Mouse (Mus musculus): ENCODE data around the gene Cldn6. TPM values are rescaled to one million over a fixed set of nuclear protein-coding genes. Genes with fewer than 3 reads are reported as not detected.
A peak's percentile ranks its signal among the peaks of the same experiment; 100 is the strongest.

Cldn6 gene
- polyA plus RNA-seq, 1 experiment from 2014 or later: not detected

- no peak for ATAC-seq (ENCODE audit: low FRiP score, low TSS enrichment)
- peak overlapping the region; percentile 91 for H3K4me2 ChIP-seq (ENCODE audit: low read length)
- H3K4me1 ChIP-seq (ENCODE audit: control insufficient read depth, insufficient read depth, low read length): peaks cover 9% of the 10 kb centered on the region; the same call in 1 of the 2 replicates
- no peaks in the 10 kb centered on the region for H3K9me3 ChIP-seq (ENCODE audit: control insufficient read depth, low read length)
- DNase-seq: no peak
- peak overlapping the region; percentile 78 for H3K4me3 ChIP-seq (replicated peaks; ENCODE audit: low read depth, low read length)
- no peaks in the 10 kb centered on the region for H3K36me3 ChIP-seq (ENCODE audit: control insufficient read depth, insufficient read depth, low read length)
- H3K27ac ChIP-seq (replicated peaks; ENCODE audit: low read depth, low read length): peak overlapping the region; percentile 55
- 0 out of 2 replicates have a peak overlapping the region, but pooled peaks have one; percentile 63 for H3K9ac ChIP-seq (replicated peaks; ENCODE audit: low read length)
- no peaks in the 10 kb centered on the region for H3K27me3 ChIP-seq (ENCODE audit: control insufficient read depth, insufficient read depth, low read length)
- WGBS: 71% methylated on average over 4 of the region's 4 CpGs
Observed at GRCm38 (mm10) chr17:23725477-23725876, 46.4 kb downstream of the Cldn6 start.

- H3K27ac ChIP-seq (replicated peaks; ENCODE audit: low read depth, low read length): peak within 1 kb of the TSS; percentile 55
- peak within 1 kb of the TSS; percentile 63 for H3K9ac ChIP-seq (replicated peaks; ENCODE audit: low read length)
- H3K4me2 ChIP-seq (ENCODE audit: low read length): peak within 1 kb of the TSS; percentile 91
- peaks cover 9% of the 10 kb centered on the region; the same call in 1 of the 2 replicates for H3K4me1 ChIP-seq (ENCODE audit: control insufficient read depth, insufficient read depth, low read length)
- under 1% methylated on average over 72 of the region's 73 CpGs for WGBS
- peak within 1 kb of the TSS; percentile 78 for H3K4me3 ChIP-seq (replicated peaks; ENCODE audit: low read depth, low read length)
- H3K36me3 ChIP-seq (ENCODE audit: control insufficient read depth, insufficient read depth, low read length): no peaks in the 10 kb centered on the region
- ATAC-seq (ENCODE audit: low FRiP score, low TSS enrichment) (peak; percentile 92), DNase-seq (peak; percentile 98)
- no peaks in the 10 kb centered on the region for H3K9me3 ChIP-seq (ENCODE audit: control insufficient read depth, low read length)
- no peaks in the 10 kb centered on the region for H3K27me3 ChIP-seq (ENCODE audit: control insufficient read depth, insufficient read depth, low read length)
Observed at GRCm38 (mm10) chr17:23725999-23726757, 47.1 kb downstream of the Cldn6 start, which contains the start of gene Pkmyt1. Pkmyt1 (plus strand) TSS chr17:23726336.

- Histone ChIP-seq H3K36me3 (ENCODE audit: control insufficient read depth, insufficient read depth, low read length) (no peaks in the 10 kb centered on the region), H3K27me3 (ENCODE audit: control insufficient read depth, insufficient read depth, low read length) (no peaks in the 10 kb centered on the region), H3K4me2 (ENCODE audit: low read length) (peak overlapping the region; percentile 91), H3K27ac (replicated peaks; ENCODE audit: low read depth, low read length) (peak overlapping the region; percentile 55), H3K4me3 (replicated peaks; ENCODE audit: low read depth, low read length) (peak overlapping the region; percentile 78), H3K9ac (replicated peaks; ENCODE audit: low read length) (peak overlapping the region; percentile 63), H3K4me1 (ENCODE audit: control insufficient read depth, insufficient read depth, low read length) (peaks cover 9% of the 10 kb centered on the region; the same call in 1 of the 2 replicates), H3K9me3 (ENCODE audit: control insufficient read depth, low read length) (no peaks in the 10 kb centered on the region)
- DNase-seq (peak; percentile 78), ATAC-seq (ENCODE audit: low FRiP score, low TSS enrichment) (peak; percentile 80)
- WGBS: 1% methylated on average over 19 of the region's 20 CpGs
Observed at GRCm38 (mm10) chr17:23726758-23727142, 47.7 kb downstream of the Cldn6 start.

GRCm38 (mm10) chr17:23730441-23730840 lies 51.4 kb downstream of the Cldn6 start:
- no peak for DNase-seq
- no peak overlapping the region for H3K4me2 ChIP-seq (ENCODE audit: low read length)
- peaks cover 8% of the 10 kb centered on the region; the same call in 1 of the 2 replicates for H3K4me1 ChIP-seq (ENCODE audit: control insufficient read depth, insufficient read depth, low read length)
- no peak for ATAC-seq (ENCODE audit: low FRiP score, low TSS enrichment)
- H3K4me3 ChIP-seq (replicated peaks; ENCODE audit: low read depth, low read length): no peak overlapping the region
- H3K27me3 ChIP-seq (ENCODE audit: control insufficient read depth, insufficient read depth, low read length): no peaks in the 10 kb centered on the region
- H3K9me3 ChIP-seq (ENCODE audit: control insufficient read depth, low read length): no peaks in the 10 kb centered on the region
- no peak overlapping the region for H3K9ac ChIP-seq (replicated peaks; ENCODE audit: low read length)
- peaks cover 6% of the 10 kb centered on the region; the same call in 1 of the 2 replicates for H3K36me3 ChIP-seq (ENCODE audit: control insufficient read depth, insufficient read depth, low read length)
- WGBS: 89% methylated on average over 1 of the region's 1 CpGs
- no peak overlapping the region for H3K27ac ChIP-seq (replicated peaks; ENCODE audit: low read depth, low read length)

Other genes starting within 250 kb of the Cldn6 start
- gene Vmn2r117, start 199.6 kb upstream of the Cldn6 start, polyA plus RNA-seq (2014; fragmentation: Nextera tagmentation; extraction: Ambion mirVana): not detected in 2 replicates
- gene Zfp213, start 115.0 kb upstream of the Cldn6 start, polyA plus RNA-seq (2014; fragmentation: Nextera tagmentation; extraction: Ambion mirVana): 16.8 and 19.1 TPM in 2 replicates
- 24.8 and 31.4 TPM in 2 replicates for gene Zfp13, start 79.8 kb upstream of the Cldn6 start, polyA plus RNA-seq (2014; fragmentation: Nextera tagmentation; extraction: Ambion mirVana)
- gene Zscan10, start 78.4 kb upstream of the Cldn6 start, polyA plus RNA-seq (2014; fragmentation: Nextera tagmentation; extraction: Ambion mirVana): not detected in 2 replicates
- 0.38 and 1.1 TPM in 2 replicates for gene Mmp25, start 34.0 kb upstream of the Cldn6 start, polyA plus RNA-seq (2014; fragmentation: Nextera tagmentation; extraction: Ambion mirVana)
- 0.26 TPM in 1 of 2 replicates, not detected in the other for gene Bicdl2, start 18.7 kb upstream of the Cldn6 start, polyA plus RNA-seq (2014; fragmentation: Nextera tagmentation; extraction: Ambion mirVana)
- 110 and 150 TPM in 2 replicates for gene Hcfc1r1, start 5.7 kb upstream of the Cldn6 start, polyA plus RNA-seq (2014; fragmentation: Nextera tagmentation; extraction: Ambion mirVana)
- 43.9 and 44.9 TPM in 2 replicates for gene Thoc6, start 5.4 kb upstream of the Cldn6 start, polyA plus RNA-seq (2014; fragmentation: Nextera tagmentation; extraction: Ambion mirVana)
- 1.2 and 1.9 TPM in 2 replicates for gene Tnfrsf12a, start 1.8 kb upstream of the Cldn6 start, polyA plus RNA-seq (2014; fragmentation: Nextera tagmentation; extraction: Ambion mirVana)
- 0.50 and 0.92 TPM in 2 replicates for gene Cldn9, start 4.8 kb downstream of the Cldn6 start, polyA plus RNA-seq (2014; fragmentation: Nextera tagmentation; extraction: Ambion mirVana)
- not detected in 2 replicates for gene 1520401A03Rik, start 43.5 kb downstream of the Cldn6 start, polyA plus RNA-seq (2014; fragmentation: Nextera tagmentation; extraction: Ambion mirVana)
- 16.2 and 18.2 TPM in 2 replicates for gene Pkmyt1, start 47.1 kb downstream of the Cldn6 start, polyA plus RNA-seq (2014; fragmentation: Nextera tagmentation; extraction: Ambion mirVana)
- gene Paqr4, start 61.6 kb downstream of the Cldn6 start, polyA plus RNA-seq (2014; fragmentation: Nextera tagmentation; extraction: Ambion mirVana): 56.6 and 69.2 TPM in 2 replicates
- 0.71 and 0.80 TPM in 2 replicates for gene Kremen2, start 66.6 kb downstream of the Cldn6 start, polyA plus RNA-seq (2014; fragmentation: Nextera tagmentation; extraction: Ambion mirVana)
- gene Flywch1, start 92.4 kb downstream of the Cldn6 start, polyA plus RNA-seq (2014; fragmentation: Nextera tagmentation; extraction: Ambion mirVana): 210 and 220 TPM in 2 replicates
- 70.7 and 95.4 TPM in 2 replicates for gene Flywch2, start 106.8 kb downstream of the Cldn6 start, polyA plus RNA-seq (2014; fragmentation: Nextera tagmentation; extraction: Ambion mirVana)
- 498 and 502 TPM in 2 replicates for gene Srrm2, start 111.3 kb downstream of the Cldn6 start, polyA plus RNA-seq (2014; fragmentation: Nextera tagmentation; extraction: Ambion mirVana)
- gene Elob, start 149.9 kb downstream of the Cldn6 start, polyA plus RNA-seq (2014; fragmentation: Nextera tagmentation; extraction: Ambion mirVana): 1,255 and 1,621 TPM in 2 replicates
- gene Prss33, start 156.8 kb downstream of the Cldn6 start, polyA plus RNA-seq (2014; fragmentation: Nextera tagmentation; extraction: Ambion mirVana): 0.41 TPM in 1 of 2 replicates, not detected in the other
- gene Prss32, start 164.6 kb downstream of the Cldn6 start, polyA plus RNA-seq (2014; fragmentation: Nextera tagmentation; extraction: Ambion mirVana): not detected in 2 replicates
- 1.00 and 2.2 TPM in 2 replicates for gene Prss41, start 164.9 kb downstream of the Cldn6 start, polyA plus RNA-seq (2014; fragmentation: Nextera tagmentation; extraction: Ambion mirVana)
- not detected in 2 replicates for gene Prss21, start 188.8 kb downstream of the Cldn6 start, polyA plus RNA-seq (2014; fragmentation: Nextera tagmentation; extraction: Ambion mirVana)
- not detected in 2 replicates for gene Dcpp1, start 201.6 kb downstream of the Cldn6 start, polyA plus RNA-seq (2014; fragmentation: Nextera tagmentation; extraction: Ambion mirVana)
- not detected in 2 replicates for gene Dcpp2, start 201.6 kb downstream of the Cldn6 start, polyA plus RNA-seq (2014; fragmentation: Nextera tagmentation; extraction: Ambion mirVana)
- not detected in 2 replicates for gene Dcpp3, start 238.2 kb downstream of the Cldn6 start, polyA plus RNA-seq (2014; fragmentation: Nextera tagmentation; extraction: Ambion mirVana)

Data from midbrain, embryonic 14.5 days (tissue).